9 mouse cellular contexts compared by ENCODE assay signal in the genomic region with DNA sequence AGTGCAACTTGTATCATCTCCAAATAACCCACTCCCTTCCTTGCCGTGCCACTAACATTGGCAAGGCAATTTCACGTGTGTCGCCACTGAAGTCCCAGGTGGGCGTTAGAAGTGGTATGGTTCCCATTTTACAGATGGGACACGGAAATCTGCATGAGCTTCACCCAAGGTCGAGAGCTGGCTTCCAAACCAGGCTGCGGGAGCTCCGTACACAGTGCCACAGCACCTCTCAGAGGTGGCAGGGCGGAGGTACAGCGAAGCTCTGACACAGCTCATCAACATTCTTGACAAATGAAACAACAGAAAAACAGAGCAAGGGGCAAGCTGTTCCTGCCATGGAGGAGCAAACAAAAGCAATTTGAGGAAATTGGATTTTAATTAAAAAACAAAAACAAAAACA.
DNase-seq lines count a peak whose midpoint lies in the region; TF ChIP-seq lines count a peak whose summit lies in the region.
"Had no signal": no experiment of that assay in that cellular context is flagged by ENCODE, and none has a peak within 500 bp of the region (broad histone marks: within the 10 kb centered on the region; RNA-seq: fewer than 3 reads in every experiment).

No protein-coding gene starts in this region.

- peak; percentile 32 for TF ChIP-seq CTCF in gastrocnemius, adult 2 months (IDR thresholded peaks at IDR 0.05)
- TF ChIP-seq CTCF in olfactory bulb, adult 2 months (IDR thresholded peaks at IDR 0.05; ENCODE audit: insufficient read depth, low read depth, low read length), result peak; percentile 45; the same call in 1 of the 2 replicates

- no peak overlapping the region for H3K27ac ChIP-seq in gastrocnemius, adult 2 months
- no peak overlapping the region for H3K27ac ChIP-seq in olfactory bulb, adult 2 months (ENCODE audit: insufficient read depth, low read depth, low read length)
- H3K27ac ChIP-seq: limb, embryonic 15.5 days had no signal

- TF ChIP-seq POLR2A in olfactory bulb, adult 2 months (IDR thresholded peaks at IDR 0.05; ENCODE audit: insufficient read depth, low read depth, low read length), result no peak

- WGBS in olfactory bulb, adult 2 months, result 58% methylated on average over 10 of the region's 10 CpGs

- no peak overlapping the region for H3K4me3 ChIP-seq in gastrocnemius, adult 2 months
- no peak overlapping the region for H3K4me3 ChIP-seq in olfactory bulb, adult 2 months (ENCODE audit: insufficient read depth, low read depth, low read length)
- H3K4me3 ChIP-seq: limb, embryonic 15.5 days had no signal

- intact Hi-C loops in gastrocnemius, adult 2 months (cut with DNase I), result loop anchor here (10.0 kb wide), 1 partner anchor 461 kb away; no protein-coding TSS in a partner anchor

- no peaks in the 10 kb centered on the region for H3K4me1 ChIP-seq in olfactory bulb, adult 2 months (ENCODE audit: control insufficient read depth, insufficient read depth, low read length)
- H3K4me1 ChIP-seq: limb, embryonic 15.5 days had no signal

- no peak for DNase-seq in gastrocnemius, adult 2 months
- DNase-seq in gastrocnemius, adult 18-20 months (ENCODE audit: low spot score), result no peak
- peak; percentile 17 for DNase-seq in right cerebral cortex, adult 18-20 months
- DNase-seq in right cerebral cortex, postnatal 25 days, result no peak
- DNase-seq in embryo, embryonic 10.5 days (ENCODE audit: low spot score), result peak; percentile 66
- DNase-seq in kidney, postnatal 14 days, result peak; percentile 8
- DNase-seq in yolk sac, embryonic 10.5 days (ENCODE audit: low spot score), result no peak

Comparison
In these comparisons a context has a peak if more than half of its experiments do, and no peak if none do; other contexts are left out.
1. DNase-seq: peak in right cerebral cortex, adult 18-20 months (single experiment), embryo, embryonic 10.5 days (single experiment) and kidney, postnatal 14 days (single experiment); none in gastrocnemius, adult 2 months (single experiment), gastrocnemius, adult 18-20 months (single experiment), right cerebral cortex, postnatal 25 days (single experiment) and yolk sac, embryonic 10.5 days (single experiment).